Mouse (Mus musculus): ENCODE results near the gene M1ap.

Gene M1ap

DNA sequence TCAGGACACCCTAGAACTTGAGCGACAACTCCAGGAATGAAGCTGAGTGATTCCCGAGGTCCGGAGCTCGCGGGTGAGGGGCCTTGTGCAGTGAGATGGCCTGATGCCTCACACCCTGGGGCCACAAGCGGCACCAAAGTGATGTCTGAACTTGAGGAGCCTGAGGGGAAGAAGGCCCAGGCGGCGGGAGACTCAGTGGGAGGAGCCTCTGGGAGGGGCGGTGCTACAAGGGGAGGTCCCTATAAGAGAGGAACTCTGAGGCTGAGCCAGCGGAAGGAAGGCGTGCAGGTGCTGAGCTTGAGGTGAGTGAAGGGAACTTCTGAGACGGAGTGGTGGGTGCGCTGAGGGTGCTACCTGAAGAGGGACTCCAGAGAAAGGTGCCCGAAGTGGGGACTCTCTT lies at the start of gene M1ap:
Gene M1ap, plus strand, starts transcription at position 252 of the 400 bp plus-strand sequence.
- DNase-seq (ENCODE audit: low spot score in 2 of 2), result no peak

GRCm38 (mm10) chr6:82897311-82897710 lies 49.4 kb upstream of the M1ap start:
- no peak for DNase-seq (ENCODE audit: low spot score in 2 of 2)

GRCm38 (mm10) chr6:82898227-82898626 lies 48.5 kb upstream of the M1ap start:
- no peak for DNase-seq (ENCODE audit: low spot score in 2 of 2)

GRCm38 (mm10) chr6:82898745-82899144 lies 48.0 kb upstream of the M1ap start:
- no peak for DNase-seq (ENCODE audit: low spot score in 2 of 2)

DNA sequence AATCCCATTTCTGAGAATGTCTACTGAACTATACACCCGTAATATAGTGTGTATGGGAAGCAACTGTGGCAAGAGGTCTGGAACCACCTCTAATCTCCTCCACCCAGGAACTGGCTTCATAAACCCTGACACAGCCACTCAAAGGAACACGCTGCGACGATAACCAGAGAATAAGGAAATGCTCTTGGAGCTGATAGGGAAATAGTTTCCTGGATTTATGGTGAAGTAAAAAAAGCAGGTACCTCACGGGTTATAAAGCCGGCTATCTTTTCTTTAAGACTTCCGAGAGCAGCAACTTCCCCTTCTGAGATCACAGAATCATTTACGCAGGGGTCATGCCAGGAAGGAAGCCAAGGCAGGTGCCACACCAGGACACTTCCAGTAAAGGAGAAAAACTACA lies 44.1 kb upstream of the M1ap start:
- no peak for DNase-seq (ENCODE audit: low spot score in 2 of 2)

GRCm38 (mm10) chr6:82906985-82907384 lies 39.7 kb upstream of the M1ap start:
- no peak for DNase-seq (ENCODE audit: low spot score in 2 of 2)

- DNase-seq (ENCODE audit: low spot score in 2 of 2), result no peak
These were observed 38.7 kb upstream of the M1ap start for GRCm38 (mm10) chr6:82908034-82908433.

- DNase-seq (ENCODE audit: low spot score in 2 of 2), result no peak
These were observed 37.4 kb upstream of the M1ap start for GRCm38 (mm10) chr6:82909136-82909855.

GRCm38 (mm10) chr6:82911303-82911702 lies 35.4 kb upstream of the M1ap start:
- DNase-seq (ENCODE audit: low spot score in 2 of 2), result no peak

- peak; percentile 19 to 21 for DNase-seq (ENCODE audit: low spot score in 2 of 2)
These were observed 33.1 kb upstream of the M1ap start for GRCm38 (mm10) chr6:82913336-82914247.

GRCm38 (mm10) chr6:82915889-82916288 lies 30.8 kb upstream of the M1ap start:
- no peak for DNase-seq (ENCODE audit: low spot score in 2 of 2)

DNA sequence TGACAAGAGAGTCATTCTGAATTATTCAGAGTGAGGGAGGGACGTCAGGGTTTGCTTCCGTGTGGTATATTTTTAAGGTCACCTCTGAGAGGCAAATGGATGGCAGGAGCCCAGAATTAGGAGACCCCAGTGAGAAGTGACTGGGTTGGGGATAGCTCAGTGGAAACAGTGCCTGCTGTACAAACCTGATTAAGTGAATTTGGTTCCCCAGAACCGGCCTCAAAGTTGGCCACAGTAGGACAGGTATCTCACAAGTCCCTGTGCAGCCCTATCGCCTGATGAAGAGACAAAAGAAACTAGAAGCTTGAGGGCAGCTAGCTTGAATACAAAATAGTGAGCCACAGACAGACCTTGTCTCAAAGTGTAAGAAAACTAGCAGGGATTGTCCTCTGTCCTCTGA lies 30.2 kb upstream of the M1ap start:
- DNase-seq (ENCODE audit: low spot score in 2 of 2), result no peak

DNA sequence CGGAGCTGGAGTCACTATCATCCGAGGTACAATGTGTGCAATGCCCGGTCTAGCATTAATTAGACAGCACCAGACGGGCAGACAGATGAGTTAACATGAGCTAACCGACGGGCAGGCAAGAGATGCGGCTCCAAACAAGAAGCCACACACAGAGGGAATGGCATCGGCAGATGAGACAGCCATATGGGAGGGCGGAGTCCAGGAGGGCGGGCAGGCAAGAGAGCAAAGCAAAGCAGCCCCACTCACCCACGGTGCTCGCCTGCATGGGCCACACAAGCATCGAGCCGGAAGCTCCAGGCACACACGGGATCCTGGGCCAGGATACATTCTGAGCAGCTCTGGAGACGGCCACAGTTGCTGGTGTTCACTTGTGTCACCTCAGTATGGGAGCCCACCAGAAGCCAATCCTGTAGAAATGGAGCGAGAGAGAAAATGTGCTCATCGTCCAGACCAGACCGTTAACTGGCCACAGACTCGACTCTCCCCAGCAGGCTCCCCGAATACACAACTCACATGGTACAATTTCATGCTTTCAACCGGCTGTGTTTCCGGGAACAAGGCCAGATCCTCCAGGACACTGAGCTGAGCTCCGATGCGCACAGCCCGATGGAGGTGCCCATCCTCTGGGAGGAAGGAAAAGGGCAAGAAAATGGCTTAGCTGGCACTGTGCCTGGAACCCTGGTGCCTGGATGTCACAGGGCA lies 29.5 kb upstream of the M1ap start:
- peak in 1 of 2 experiments; percentile 4 for DNase-seq (ENCODE audit: low spot score in 2 of 2)

DNA sequence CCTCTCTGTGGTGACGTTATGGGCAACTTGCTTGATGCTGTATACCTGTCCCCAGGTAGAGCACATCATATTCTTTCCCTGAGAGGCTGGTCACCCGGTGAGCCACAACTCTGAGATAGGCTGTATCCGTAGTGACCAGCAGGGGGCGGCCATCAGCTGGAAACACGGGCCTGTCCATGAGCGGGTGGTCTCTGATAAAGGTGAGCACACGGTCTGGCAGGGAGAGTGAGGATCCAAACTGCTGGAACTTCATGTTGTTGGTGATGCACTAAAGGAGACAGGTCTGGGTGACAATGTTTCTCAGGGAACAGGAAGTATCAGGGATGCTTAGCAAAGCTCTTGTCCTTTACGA lies 28.9 kb upstream of the M1ap start:
- no peak for DNase-seq (ENCODE audit: low spot score in 2 of 2)

DNA sequence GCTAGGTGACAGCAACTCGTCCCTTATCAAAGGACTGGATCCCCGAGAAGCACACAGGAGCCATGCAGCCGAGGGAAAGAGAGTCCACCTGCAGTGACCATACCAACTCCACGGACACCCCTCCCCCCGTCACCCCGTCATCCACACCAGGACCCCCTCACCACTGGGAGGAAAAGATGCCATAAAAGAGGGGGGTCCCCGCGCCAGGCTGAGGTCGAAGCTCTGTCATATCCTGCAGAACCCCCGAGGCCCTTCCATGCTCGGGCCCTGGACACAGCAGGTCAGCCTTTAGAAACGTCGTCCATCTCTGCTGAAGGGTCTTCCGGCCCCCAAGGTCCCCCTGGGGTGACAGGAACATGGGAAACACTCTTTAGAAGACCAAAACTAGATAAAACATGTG lies 28.3 kb upstream of the M1ap start:
- no peak for DNase-seq (ENCODE audit: low spot score in 2 of 2)

DNA sequence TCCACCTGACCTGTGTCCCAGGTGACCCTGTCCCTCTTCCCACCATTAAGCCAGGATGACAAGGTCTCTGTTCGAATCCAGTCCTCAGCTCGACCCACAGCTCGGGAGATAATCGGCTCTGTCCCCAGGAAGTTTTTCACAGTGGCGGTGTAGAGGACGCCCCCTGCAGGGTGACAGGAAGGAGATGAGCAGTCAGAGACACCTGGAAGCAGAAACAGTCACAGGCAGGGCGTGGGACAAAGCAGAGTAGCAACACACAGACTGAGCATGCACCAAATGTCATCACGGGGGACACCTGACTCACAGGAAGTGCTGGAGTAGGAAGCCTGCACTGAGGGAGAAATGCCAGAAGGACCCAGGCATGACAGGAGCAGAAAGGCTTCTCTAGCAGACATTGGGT lies 27.2 kb upstream of the M1ap start:
- DNase-seq (ENCODE audit: low spot score in 2 of 2), result no peak

GRCm38 (mm10) chr6:82921426-82922224 lies 25.1 kb upstream of the M1ap start:
- no peak for DNase-seq (ENCODE audit: low spot score in 2 of 2)

DNA sequence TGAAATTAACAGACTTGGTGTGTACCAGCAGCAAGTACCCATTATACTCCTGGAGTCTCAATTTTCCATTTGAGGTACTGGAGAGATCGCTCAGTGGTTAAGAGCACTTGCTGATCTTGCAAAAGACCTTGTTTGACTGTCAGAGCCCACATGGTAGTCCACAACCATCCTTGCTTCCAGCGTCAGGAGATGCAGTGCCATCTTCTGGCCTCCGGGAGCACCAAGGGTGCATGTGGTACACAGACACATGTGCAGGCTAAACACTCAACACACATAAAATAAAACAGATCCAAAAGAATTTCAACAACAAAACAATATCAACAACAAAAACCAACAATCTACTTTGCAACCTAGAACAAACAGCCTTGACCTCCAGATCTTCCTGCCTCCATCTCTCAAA lies 21.7 kb upstream of the M1ap start:
- no peak for DNase-seq (ENCODE audit: low spot score in 2 of 2)

DNA sequence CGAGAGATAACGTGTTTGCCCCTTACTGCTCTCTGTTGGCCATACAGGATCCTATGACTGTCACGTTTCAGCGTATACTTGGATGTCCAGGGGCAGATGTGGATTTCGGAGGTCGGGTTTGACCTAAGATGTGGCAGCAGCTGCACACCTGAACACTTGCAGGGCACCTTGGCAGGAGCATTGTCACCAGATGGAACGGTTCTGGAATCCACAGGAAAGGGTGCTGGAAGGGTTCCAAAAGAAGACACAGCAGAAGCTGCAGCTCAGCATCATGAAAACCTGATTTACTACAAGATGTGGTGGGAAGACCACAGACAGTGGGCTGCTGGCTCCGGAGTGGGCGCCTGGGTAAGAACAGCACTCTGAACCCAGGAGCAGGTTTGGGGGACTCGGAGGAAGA lies 20.6 kb upstream of the M1ap start:
- no peak for DNase-seq (ENCODE audit: low spot score in 2 of 2)

DNA sequence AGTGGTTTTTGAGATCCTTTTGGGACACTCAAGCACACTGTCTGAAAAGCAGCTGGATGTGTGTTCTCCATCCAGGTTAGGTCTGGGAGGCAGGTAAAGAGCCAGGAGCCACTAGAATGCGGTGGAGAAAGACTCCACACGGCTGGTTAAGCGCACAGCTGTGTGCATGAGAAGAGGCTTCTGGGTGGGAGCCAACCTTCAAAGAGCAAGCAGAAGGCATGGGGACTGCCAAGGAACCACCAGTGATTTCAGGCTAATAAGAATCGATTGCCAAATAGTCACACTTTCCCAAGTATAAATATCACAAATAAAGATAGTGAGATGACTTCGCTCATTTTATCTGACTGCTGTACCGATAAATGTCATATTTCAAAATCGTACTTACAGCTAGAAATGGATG lies 20.2 kb upstream of the M1ap start:
- no peak for DNase-seq (ENCODE audit: low spot score in 2 of 2)

- DNase-seq (ENCODE audit: low spot score in 2 of 2), result no peak
These were observed 19.1 kb upstream of the M1ap start for GRCm38 (mm10) chr6:82927617-82928016.
